Mouse (Mus musculus) liver, embryonic 14.5 days (tissue): ENCODE results near the gene Nrp2.

Experiments
- CTCF ChIP-seq: IDR thresholded peaks from 2 replicates; pipeline ENCODE4 v1.5.1; 2016; ENCODE audit warnings: antibody characterized with exemption, low read depth, control low read depth
- EP300 ChIP-seq: IDR thresholded peaks from 2 replicates; pipeline ENCODE4 v1.6.1; 2016; ENCODE audit warnings: antibody characterized with exemption, low read depth

GRCm38 (mm10) chr1:62665771-62666730, 37.0 kb upstream of the Nrp2 start:
- TF ChIP-seq CTCF (no peak), EP300 (no peak)
